Mouse (Mus musculus): ENCODE measurements around the gene Nucb1. TPM values are rescaled to one million over a fixed set of nuclear protein-coding genes. Genes with fewer than 3 reads are reported as not detected.
"Not testable (repeated sequence)": the region's sequence is repeated elsewhere in the genome, so short reads cannot be mapped to it uniquely, and the experiment has no call there.

Gene Nucb1
- polyA plus RNA-seq, 1 experiment from 2014 or later = 199 TPM

DNA sequence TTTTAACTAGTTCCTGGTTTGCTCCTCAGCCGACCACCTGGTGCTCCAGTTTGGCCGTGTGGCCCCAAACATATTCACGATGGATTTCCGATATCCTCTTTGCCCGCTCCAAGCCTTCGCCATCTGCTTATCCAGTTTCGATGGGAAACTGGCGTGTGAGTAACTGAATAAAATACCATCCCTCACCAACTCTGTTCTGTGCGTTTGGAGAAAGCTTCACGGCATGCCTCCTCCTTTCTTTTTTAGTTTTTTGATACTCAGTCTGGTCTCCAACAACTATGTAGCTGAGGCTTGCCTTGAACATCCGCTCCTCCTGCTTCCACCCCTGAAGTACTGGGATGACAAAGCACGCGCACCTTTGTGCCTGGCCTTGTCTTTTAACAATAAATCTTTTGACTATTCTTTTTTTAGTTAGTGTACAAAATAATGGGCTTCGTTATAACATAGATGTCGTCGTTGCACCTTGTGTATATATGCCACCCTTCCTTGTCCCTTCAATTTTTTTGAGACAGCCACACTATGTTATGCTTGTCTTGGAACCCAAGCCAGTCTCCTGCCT, 12.1 kb upstream of the Nucb1 start:
- WGBS = 57% methylated on average over 16 of the region's 16 CpGs
- H3K4me2 ChIP-seq (replicated peaks; ENCODE audit: low read depth, low read length) = peak overlapping the region; percentile 46
- ATAC-seq (ENCODE audit: insufficient number of reproducible peaks, insufficient read depth, low FRiP score, low read depth) = no peak
- peaks cover 5% of the 10 kb centered on the region; the same call in 1 of the 2 replicates for H3K36me3 ChIP-seq (ENCODE audit: control insufficient read depth, insufficient read depth, low read length)
- H3K9ac ChIP-seq (replicated peaks; ENCODE audit: low read depth, low read length) = 0 out of 2 replicates have a peak overlapping the region, but pooled peaks have one; percentile 46
- no peak overlapping the region; the same call in 1 of the 2 replicates for H3K27ac ChIP-seq (ENCODE audit: low read length)
- H3K9me3 ChIP-seq (ENCODE audit: control insufficient read depth, low read depth, low read length) = no peaks in the 10 kb centered on the region
- H3K27me3 ChIP-seq (ENCODE audit: control insufficient read depth, insufficient read depth, low read length) = no peaks in the 10 kb centered on the region
- H3K4me1 ChIP-seq (ENCODE audit: control insufficient read depth, insufficient read depth, low read length) = peaks cover 21% of the 10 kb centered on the region; the same call in 1 of the 2 replicates
- peak overlapping the region; percentile 49 for H3K4me3 ChIP-seq (ENCODE audit: low read depth, low read length)

- WGBS = under 1% methylated on average over 28 of the region's 28 CpGs
- Histone ChIP-seq H3K9me3 (ENCODE audit: control insufficient read depth, low read depth, low read length) (no peaks in the 10 kb centered on the region), H3K4me3 (ENCODE audit: low read depth, low read length) (peak overlapping the region; percentile 49), H3K36me3 (ENCODE audit: control insufficient read depth, insufficient read depth, low read length) (peaks cover 5% of the 10 kb centered on the region; the same call in 1 of the 2 replicates), H3K27me3 (ENCODE audit: control insufficient read depth, insufficient read depth, low read length) (no peaks in the 10 kb centered on the region), H3K9ac (replicated peaks; ENCODE audit: low read depth, low read length) (peak overlapping the region; percentile 46; the same call in 1 of the 2 replicates), H3K27ac (ENCODE audit: low read length) (peak overlapping the region; percentile 91), H3K4me2 (replicated peaks; ENCODE audit: low read depth, low read length) (peak overlapping the region; percentile 46), H3K4me1 (ENCODE audit: control insufficient read depth, insufficient read depth, low read length) (peaks cover 21% of the 10 kb centered on the region; the same call in 1 of the 2 replicates)
- ATAC-seq (ENCODE audit: insufficient number of reproducible peaks, insufficient read depth, low FRiP score, low read depth) = peak; percentile 53; the same call in 1 of the 2 replicates
Observed at GRCm38 (mm10) chr7:45521728-45522184, 11.6 kb upstream of the Nucb1 start.

GRCm38 (mm10) chr7:45520605-45521004, 10.4 kb upstream of the Nucb1 start:
- 93% methylated on average over 7 of the region's 7 CpGs for WGBS
- H3K4me2 ChIP-seq (replicated peaks; ENCODE audit: low read depth, low read length) = no peak overlapping the region

GRCm38 (mm10) chr7:45519345-45520120, 9.3 kb upstream of the Nucb1 start:
- peaks cover 5% of the 10 kb centered on the region; the same call in 1 of the 2 replicates for H3K36me3 ChIP-seq (ENCODE audit: control insufficient read depth, insufficient read depth, low read length)
- H3K4me3 ChIP-seq (ENCODE audit: low read depth, low read length) = no peak overlapping the region
- H3K9ac ChIP-seq (replicated peaks; ENCODE audit: low read depth, low read length) = no peak overlapping the region
- WGBS = 75% methylated on average over 8 of the region's 8 CpGs
- ATAC-seq (ENCODE audit: insufficient number of reproducible peaks, insufficient read depth, low FRiP score, low read depth) = no peak
- H3K4me2 ChIP-seq (replicated peaks; ENCODE audit: low read depth, low read length) = no peak overlapping the region
- no peaks in the 10 kb centered on the region for H3K27me3 ChIP-seq (ENCODE audit: control insufficient read depth, insufficient read depth, low read length)
- H3K27ac ChIP-seq (ENCODE audit: low read length) = no peak overlapping the region
- H3K9me3 ChIP-seq (ENCODE audit: control insufficient read depth, low read depth, low read length) = no peaks in the 10 kb centered on the region
- peaks cover 16% of the 10 kb centered on the region; the same call in 1 of the 2 replicates for H3K4me1 ChIP-seq (ENCODE audit: control insufficient read depth, insufficient read depth, low read length)

More at GRCm38 (mm10) chr7:45520605-45521004, 10.4 kb upstream of the Nucb1 start:
- Histone ChIP-seq H3K4me3 (ENCODE audit: low read depth, low read length) (no peak overlapping the region), H3K36me3 (ENCODE audit: control insufficient read depth, insufficient read depth, low read length) (peaks cover 5% of the 10 kb centered on the region; the same call in 1 of the 2 replicates), H3K9ac (replicated peaks; ENCODE audit: low read depth, low read length) (no peak overlapping the region), H3K9me3 (ENCODE audit: control insufficient read depth, low read depth, low read length) (no peaks in the 10 kb centered on the region), H3K27ac (ENCODE audit: low read length) (no peak overlapping the region), H3K4me1 (ENCODE audit: control insufficient read depth, insufficient read depth, low read length) (peaks cover 21% of the 10 kb centered on the region; the same call in 1 of the 2 replicates), H3K27me3 (ENCODE audit: control insufficient read depth, insufficient read depth, low read length) (no peaks in the 10 kb centered on the region)
- ATAC-seq (ENCODE audit: insufficient number of reproducible peaks, insufficient read depth, low FRiP score, low read depth) = no peak

DNA sequence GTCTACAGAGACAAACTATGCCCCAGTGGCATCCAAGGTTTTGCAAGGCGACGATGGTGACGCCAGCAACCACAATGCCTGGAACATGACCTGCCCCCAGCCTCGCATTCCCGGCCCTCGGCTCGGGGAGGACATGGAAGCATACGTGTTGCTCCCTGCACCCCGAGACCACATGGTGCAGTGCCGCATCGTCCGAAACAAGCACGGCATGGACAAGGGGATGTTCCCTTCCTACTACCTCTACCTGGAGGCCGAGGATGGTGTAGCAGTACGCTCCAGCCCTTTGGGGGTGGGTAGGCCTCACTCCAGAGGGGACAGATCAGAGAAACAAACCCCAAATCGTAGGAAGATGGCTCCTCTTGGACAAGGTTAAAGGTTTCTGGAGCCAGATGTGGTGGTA, 8.4 kb upstream of the Nucb1 start:
- whole genome bisulfite sequencing = 93% methylated on average over 16 of the region's 16 CpGs
- no peaks in the 10 kb centered on the region for H3K27me3 ChIP-seq (ENCODE audit: control insufficient read depth, insufficient read depth, low read length)
- no peak for ATAC-seq (ENCODE audit: insufficient number of reproducible peaks, insufficient read depth, low FRiP score, low read depth)
- no peak overlapping the region for H3K4me2 ChIP-seq (replicated peaks; ENCODE audit: low read depth, low read length)
- H3K27ac ChIP-seq (ENCODE audit: low read length) = no peak overlapping the region
- no peak overlapping the region for H3K9ac ChIP-seq (replicated peaks; ENCODE audit: low read depth, low read length)
- peaks cover 5% of the 10 kb centered on the region; the same call in 1 of the 2 replicates for H3K36me3 ChIP-seq (ENCODE audit: control insufficient read depth, insufficient read depth, low read length)
- peaks cover 13% of the 10 kb centered on the region; the same call in 1 of the 2 replicates for H3K4me1 ChIP-seq (ENCODE audit: control insufficient read depth, insufficient read depth, low read length)
- no peaks in the 10 kb centered on the region for H3K9me3 ChIP-seq (ENCODE audit: control insufficient read depth, low read depth, low read length)
- H3K4me3 ChIP-seq (ENCODE audit: low read depth, low read length) = no peak overlapping the region

GRCm38 (mm10) chr7:45516846-45517245, 6.6 kb upstream of the Nucb1 start:
- WGBS = 75% methylated on average over 5 of the region's 5 CpGs
- H3K27me3 ChIP-seq (ENCODE audit: control insufficient read depth, insufficient read depth, low read length) = not testable (repeated sequence)

DNA sequence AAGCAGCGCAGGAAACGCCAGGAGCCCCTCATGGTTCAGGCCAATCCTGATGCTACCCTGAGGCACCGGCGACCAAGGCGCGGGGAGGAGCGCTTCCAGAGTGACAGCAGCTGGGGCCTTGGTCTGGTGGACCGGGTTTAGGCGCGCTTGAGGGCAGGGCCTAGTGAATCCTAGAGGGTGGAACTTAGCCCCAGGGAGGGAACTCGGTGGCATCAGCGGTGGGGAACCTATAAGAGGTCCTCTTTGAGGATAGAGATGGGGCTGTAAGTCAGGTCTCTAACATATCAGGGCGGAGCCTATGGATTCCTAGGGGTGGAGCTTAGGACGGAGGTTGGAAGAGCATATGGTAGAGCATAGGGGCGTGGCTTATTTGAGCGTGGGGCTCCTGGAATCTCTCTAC, 5.2 kb upstream of the Nucb1 start:
- no peak overlapping the region for H3K9ac ChIP-seq (replicated peaks; ENCODE audit: low read depth, low read length)
- 0 out of 2 replicates have a peak, but pooled peaks cover 2% of the 10 kb centered on the region for H3K4me1 ChIP-seq (ENCODE audit: control insufficient read depth, insufficient read depth, low read length)
- ATAC-seq (ENCODE audit: insufficient number of reproducible peaks, insufficient read depth, low FRiP score, low read depth) = peak; percentile 74
- H3K27ac ChIP-seq (ENCODE audit: low read length) = peak overlapping the region; percentile 63; the same call in 1 of the 2 replicates
- H3K27me3 ChIP-seq (ENCODE audit: control insufficient read depth, insufficient read depth, low read length) = no peaks in the 10 kb centered on the region
- no peak overlapping the region for H3K4me3 ChIP-seq (ENCODE audit: low read depth, low read length)
- 24% methylated on average over 16 of the region's 16 CpGs for WGBS
- H3K36me3 ChIP-seq (ENCODE audit: control insufficient read depth, insufficient read depth, low read length) = no peaks in the 10 kb centered on the region
- H3K9me3 ChIP-seq (ENCODE audit: control insufficient read depth, low read depth, low read length) = no peaks in the 10 kb centered on the region
- H3K4me2 ChIP-seq (replicated peaks; ENCODE audit: low read depth, low read length) = peak overlapping the region; percentile 16; the same call in 1 of the 2 replicates

More at GRCm38 (mm10) chr7:45516846-45517245, 6.6 kb upstream of the Nucb1 start:
- H3K27ac ChIP-seq (ENCODE audit: low read length); ATAC-seq (ENCODE audit: insufficient number of reproducible peaks, insufficient read depth, low FRiP score, low read depth); H3K4me2 ChIP-seq (replicated peaks; ENCODE audit: low read depth, low read length); H3K4me1 ChIP-seq (ENCODE audit: control insufficient read depth, insufficient read depth, low read length); H3K9ac ChIP-seq (replicated peaks; ENCODE audit: low read depth, low read length); H3K4me3 ChIP-seq (ENCODE audit: low read depth, low read length); H3K36me3 ChIP-seq (ENCODE audit: control insufficient read depth, insufficient read depth, low read length); H3K9me3 ChIP-seq (ENCODE audit: control insufficient read depth, low read depth, low read length): not testable (repeated sequence)

DNA sequence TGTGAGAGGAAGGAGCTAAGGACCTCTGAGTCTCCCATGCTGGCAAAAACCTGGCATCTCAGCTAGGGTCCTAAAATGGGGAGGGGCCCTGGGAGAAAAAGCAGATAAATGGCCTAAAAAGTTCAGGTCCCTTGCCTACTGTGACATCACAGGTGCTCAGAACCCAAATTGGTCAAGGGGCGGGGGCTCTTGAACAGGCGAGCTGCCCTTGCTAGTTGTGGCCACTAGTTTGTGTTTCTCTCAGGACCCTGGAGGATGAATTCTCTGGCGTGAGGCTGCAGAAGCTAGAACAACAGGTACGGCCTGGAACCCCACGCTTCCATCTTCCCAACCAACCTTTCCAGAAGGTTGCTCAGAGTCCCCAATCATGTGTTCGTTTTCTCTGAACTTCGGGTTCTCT, 4.2 kb upstream of the Nucb1 start:
- Histone ChIP-seq H3K4me3 (ENCODE audit: low read depth, low read length) (no peak overlapping the region), H3K9me3 (ENCODE audit: control insufficient read depth, low read depth, low read length) (no peaks in the 10 kb centered on the region), H3K4me1 (ENCODE audit: control insufficient read depth, insufficient read depth, low read length) (0 out of 2 replicates have a peak, but pooled peaks cover 1% of the 10 kb centered on the region), H3K9ac (replicated peaks; ENCODE audit: low read depth, low read length) (no peak overlapping the region), H3K4me2 (replicated peaks; ENCODE audit: low read depth, low read length) (no peak overlapping the region), H3K27ac (ENCODE audit: low read length) (no peak overlapping the region), H3K36me3 (ENCODE audit: control insufficient read depth, insufficient read depth, low read length) (no peaks in the 10 kb centered on the region), H3K27me3 (ENCODE audit: control insufficient read depth, insufficient read depth, low read length) (no peaks in the 10 kb centered on the region)
- 83% methylated on average over 7 of the region's 7 CpGs for WGBS
- ATAC-seq (ENCODE audit: insufficient number of reproducible peaks, insufficient read depth, low FRiP score, low read depth) = no peak

Data from stomach, embryonic 14.5 days (tissue).